Mouse (Mus musculus): ENCODE results near the gene Med18.

GRCm38 (mm10) chr4:132437857-132438256 is 25.9 kb downstream of the Med18 start:
- TF ChIP-seq POLR2A (IDR thresholded peaks at IDR 0.05; ENCODE audit: borderline replicate concordance, low read depth, low read length) (no peak), CTCF (IDR thresholded peaks at IDR 0.05; ENCODE audit: low read depth, low read length) (no peak)
